Mouse (Mus musculus): Measurements from ENCODE around the gene Slc35g3.
"Not testable (repeated sequence)": the region's sequence is repeated elsewhere in the genome, so short reads cannot be mapped to it uniquely, and the experiment has no call there.

The Slc35g3 gene

DNA sequence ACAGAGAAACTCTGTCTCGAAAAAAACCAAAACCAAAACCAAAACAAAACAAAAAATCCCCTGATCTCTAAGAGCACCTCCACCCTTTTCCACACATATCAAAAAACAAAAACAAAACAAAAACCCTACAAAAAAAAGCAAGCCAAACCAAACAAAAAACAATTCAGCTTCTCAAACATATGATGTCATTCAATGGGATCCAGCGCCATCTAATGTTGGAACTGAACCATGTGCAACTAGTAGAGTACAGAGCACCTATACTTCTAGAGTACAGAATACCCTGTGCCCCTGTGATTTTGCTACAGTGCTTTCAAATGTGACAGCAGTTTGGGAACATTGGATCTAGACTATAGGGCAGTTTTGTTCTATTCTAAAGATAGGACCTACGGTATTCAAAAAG, 7.1 kb downstream of the Slc35g3 start:
- DNase-seq (ENCODE audit: low spot score): no peak

DNA sequence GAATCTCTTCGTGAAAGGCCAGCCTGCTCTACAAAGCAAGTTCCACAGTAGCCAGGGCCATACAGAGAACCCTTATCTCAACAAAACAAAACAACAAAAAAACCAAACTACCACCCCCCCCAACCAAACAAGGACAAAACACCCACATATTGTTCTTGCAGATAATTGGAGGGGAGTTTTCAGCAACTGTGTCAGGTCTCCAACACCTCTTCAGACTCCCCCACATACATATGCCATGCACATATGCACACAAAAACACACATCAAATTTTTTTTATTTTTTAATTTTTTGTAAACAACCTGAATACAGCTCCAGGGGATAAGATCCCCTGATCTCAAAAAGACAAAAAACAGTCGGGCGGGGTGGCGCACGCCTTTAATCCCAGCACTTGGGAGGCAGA, 7.5 kb downstream of the Slc35g3 start:
- DNase-seq (ENCODE audit: low spot score): no peak

DNA sequence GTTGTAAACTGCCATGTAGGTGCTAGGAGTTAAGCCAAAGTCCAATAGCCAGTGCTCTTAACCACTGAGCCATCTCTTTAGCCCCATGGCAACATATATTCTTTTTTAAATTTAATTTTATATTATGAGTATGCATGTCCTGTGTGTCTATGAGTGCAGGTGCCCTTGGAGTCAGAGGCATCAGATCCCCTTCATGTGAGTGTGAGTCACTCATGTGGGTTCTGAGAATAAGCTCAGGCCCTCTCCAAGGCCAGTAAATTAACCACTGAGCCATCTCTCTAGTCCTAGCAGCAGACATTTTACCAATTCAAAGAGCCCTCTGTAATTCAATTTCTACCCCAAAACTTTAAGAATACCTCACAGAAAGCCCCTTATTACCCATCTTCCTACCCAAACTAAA, 9.1 kb downstream of the Slc35g3 start:
- no peak for DNase-seq (ENCODE audit: low spot score)

DNA sequence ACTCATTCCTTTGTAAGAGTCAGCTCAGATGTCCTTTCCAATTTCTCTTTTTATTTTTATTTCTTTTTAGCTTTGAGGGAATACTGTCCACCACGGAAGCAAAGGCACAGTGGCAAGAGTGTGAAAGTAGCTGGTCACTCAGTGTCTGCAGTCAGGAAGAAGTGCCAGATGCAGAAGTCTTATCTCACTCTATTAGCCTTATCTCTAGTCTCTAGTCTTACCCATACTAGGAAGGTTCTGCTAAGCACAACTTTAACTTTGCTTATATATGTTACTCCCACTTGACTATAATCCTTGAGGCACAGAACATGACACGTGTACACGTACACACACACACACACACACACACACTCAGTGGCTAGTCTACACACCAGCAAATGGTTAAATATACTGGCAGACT, 10.1 kb downstream of the Slc35g3 start:
- no peak for DNase-seq (ENCODE audit: low spot score)

DNA sequence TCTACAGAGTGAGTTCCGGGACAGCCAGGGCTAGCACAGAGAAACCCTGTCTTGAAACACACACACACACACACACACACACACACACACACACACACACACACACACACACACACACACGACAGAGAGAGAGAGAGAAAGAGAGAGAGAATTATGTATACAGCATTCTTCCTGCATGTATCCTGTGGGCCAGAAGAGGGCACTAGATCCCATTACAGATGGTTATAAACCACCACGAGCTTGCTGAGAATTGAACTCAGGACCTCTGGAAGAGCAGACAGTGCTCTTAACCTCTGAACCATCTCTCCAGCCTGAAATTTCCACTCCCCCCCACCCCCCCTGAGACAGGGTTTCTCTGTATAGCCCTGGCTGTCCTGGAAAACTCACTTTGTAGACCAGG, 30.4 kb downstream of the Slc35g3 start:
- not testable (repeated sequence) for DNase-seq (ENCODE audit: low spot score)

DNA sequence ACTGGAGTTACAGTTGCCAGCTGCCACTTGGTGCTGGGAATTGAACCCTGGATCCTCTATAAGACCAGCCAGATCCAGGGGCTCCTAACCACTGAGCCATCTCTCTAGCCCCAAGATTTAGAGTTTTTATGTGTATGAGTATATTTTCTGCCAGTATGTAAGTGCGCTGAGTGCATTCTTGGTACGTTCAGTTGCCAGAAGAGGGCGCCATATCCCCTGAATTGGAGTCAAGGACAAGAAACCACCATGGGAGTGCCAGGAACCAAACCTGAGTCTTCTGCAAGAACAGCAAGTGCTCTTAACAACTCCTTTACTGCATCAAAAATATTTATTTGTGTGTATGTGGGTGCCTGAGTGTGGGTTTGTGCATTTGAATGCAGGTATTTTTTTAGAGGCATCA, 32.7 kb downstream of the Slc35g3 start:
- no peak for DNase-seq (ENCODE audit: low spot score)

DNA sequence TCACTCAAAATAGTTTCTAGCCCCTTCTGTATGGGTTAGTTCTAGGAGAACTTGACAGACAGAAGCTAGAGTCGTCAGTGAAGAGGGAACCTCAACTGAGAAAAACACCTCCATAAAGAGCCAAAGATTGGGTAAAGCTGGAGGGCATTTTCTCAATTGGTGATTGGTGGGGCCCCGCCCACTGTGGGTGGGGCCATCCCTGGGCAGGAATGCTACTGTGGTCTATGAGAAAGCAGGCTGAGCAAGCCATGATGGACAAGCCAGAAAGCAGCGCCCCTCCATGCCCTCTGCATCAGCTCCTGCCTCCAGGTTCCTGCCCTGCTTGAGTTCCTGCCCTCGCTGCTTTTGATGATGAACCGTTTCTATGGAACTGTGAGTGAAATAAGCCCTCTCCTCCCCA, 35.8 kb downstream of the Slc35g3 start:
- no peak for DNase-seq (ENCODE audit: low spot score)

DNA sequence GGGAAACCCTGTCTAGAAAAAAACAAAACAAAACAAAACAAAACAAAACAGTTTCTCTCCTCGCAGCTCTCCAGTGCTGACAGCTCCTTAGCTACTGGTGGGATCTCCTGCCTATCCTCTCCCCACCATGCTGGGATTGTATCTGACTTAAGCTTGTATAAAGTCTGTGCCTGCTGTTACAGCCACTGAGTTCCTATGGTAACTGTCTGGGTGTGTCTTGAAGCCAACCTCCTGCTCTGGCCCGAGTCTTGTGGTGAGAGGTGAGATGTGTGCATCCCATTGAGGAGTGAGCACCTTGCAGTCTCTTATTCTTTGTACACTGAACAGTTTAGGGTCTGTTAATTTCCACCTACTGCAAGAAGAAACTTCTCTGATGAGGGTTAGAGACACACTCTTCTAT, 38.7 kb downstream of the Slc35g3 start:
- DNase-seq (ENCODE audit: low spot score): no peak

DNA sequence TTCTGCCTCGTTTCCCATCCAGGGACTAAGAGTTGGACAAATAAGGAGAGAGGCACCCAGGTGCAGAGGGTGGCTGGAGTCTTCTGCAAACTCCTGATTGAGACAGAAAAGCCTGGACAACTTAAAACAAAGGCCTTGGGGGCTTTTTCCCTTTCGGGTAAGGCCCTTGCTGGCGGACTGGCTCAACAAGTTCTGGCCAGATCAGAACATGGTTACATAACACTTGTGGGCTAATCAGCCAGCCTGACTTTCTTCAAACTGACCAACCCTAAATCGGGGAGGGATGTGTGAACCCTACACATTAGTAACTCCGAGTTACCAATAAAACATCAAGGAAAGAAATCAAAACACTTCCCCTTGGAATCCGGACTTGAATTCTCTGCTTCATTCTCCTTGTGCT, 40.9 kb downstream of the Slc35g3 start:
- DNase-seq (ENCODE audit: low spot score): no peak

DNA sequence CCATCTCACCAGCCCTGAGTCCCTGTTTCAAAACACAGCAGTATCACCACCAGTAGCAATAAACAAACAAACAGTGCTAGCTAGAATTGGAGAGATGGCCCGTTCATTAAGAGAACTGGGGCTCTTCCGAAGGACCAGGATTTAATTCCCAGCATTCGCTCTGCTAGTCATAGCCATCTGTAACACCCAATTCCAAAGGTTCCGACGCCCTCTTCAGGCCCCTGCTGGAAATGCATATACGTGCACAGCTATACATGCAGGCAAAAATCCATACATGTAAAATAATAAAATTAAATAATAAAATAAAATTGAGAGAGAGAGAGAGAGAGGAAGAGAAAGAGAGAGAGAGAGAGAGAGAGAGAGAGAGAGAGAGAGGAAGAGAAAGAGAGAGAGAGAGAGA, 42.3 kb downstream of the Slc35g3 start:
- DNase-seq (ENCODE audit: low spot score): no peak

DNA sequence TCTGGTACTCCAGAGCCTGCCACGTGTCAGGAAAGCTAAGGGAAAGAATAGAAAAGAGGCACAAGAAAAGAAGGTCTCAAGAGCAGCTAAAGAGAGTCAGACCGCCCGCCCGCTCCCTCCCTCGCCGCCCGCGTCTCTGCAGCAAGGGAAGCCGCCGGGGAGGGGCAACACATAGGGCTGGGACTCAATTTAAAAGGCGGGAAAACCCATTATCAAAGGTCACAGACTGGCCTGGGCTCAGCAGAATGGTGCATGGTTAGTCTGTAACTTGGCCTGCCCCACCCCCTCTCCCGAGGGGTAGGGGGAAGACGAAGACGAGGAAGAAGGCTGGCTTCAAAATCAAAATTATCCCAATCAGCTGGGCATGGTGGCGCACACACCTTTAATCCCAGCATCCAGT, 43.1 kb downstream of the Slc35g3 start:
- DNase-seq (ENCODE audit: low spot score): no peak

DNA sequence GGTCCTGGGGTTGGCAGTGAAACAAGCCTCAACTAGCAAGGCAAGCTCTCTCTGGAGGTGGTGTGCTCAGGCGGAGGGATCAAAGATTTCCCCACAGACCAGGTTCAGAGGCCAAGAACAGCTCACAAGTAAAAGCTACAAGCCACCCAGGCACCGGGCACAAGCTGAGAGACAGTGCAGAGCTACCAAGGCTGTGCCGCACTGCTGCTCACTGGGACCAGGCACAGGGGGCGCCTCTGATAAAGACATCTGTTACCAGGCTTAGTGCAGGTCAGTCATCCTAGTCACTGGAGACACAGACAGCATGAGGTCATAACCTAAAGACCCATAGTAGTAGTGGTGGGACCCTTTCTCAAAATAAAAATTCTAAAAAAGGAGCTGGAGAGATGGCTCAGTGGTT, 44.8 kb downstream of the Slc35g3 start:
- DNase-seq (ENCODE audit: low spot score): no peak

DNA sequence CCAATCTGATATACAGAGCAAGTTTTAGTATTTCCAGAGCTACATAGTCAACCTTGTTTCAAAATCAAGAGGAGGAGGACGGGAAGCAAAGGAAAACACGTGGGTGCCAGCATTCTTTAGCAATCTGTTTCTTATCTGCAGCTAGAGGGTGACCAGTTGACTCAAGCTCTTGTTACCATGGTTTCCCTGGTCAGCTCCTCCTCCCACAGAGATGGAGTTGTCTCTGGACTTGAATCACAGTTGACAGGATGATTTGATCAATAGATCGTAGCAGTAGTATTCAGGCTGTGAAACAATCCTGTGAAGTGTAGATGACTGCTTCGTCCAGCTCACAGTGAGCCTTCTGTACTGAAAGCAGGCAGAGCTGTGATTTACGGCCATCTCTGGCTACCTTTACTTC, 45.8 kb downstream of the Slc35g3 start:
- DNase-seq (ENCODE audit: low spot score): peak; percentile 72

DNA sequence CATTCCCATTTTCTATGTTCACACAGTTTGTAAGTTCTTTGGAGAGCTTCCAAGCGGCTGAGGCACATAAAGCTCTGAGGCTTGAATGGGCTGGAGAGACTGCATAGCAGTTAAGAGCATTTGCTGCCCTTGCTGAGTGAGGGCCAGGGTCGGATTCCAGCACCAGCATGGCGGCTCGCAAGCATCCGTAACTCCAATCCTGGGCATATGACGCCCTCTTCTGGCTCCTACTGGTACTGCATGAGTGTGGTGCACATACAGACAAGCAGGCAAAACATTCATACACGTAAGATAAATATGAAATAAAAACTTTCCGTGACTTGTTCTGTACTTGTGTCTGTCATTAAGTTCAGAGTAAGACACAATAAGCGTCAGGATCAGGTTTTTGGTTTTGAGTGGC, 46.3 kb downstream of the Slc35g3 start:
- no peak for DNase-seq (ENCODE audit: low spot score)

DNA sequence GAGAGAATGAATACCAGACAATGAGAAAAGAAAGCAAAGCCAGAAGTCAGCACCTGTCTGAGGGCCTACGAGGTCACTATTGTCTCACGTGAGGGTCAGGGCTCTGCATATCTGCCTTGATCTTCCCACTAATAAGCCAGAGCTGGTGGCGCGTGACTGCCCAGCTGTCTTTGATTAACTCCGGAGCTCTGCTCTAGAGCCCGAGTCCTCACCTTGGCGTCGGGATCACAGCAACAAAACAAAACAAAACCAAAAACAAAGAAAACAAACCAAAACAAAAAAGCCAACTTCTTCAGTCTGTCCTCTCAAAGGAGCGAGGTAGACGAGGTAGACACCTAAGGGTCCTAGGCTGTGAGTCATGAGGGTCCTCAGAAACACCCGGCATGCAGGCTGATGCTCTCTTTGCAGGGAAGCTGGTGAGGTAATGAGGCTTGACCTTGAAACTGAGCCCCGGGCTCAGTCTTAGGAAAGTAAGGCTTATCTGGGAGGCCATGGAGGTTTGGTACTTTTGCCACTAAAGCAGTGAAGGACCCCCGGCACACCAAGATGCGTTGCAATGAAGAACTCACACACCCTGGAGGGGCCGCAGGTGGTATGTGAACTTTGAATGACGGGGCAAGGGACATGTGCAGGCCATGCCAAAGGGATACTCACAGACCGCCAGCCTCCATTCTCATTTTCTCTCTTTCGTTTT, 47.0 kb downstream of the Slc35g3 start:
- no peak for DNase-seq (ENCODE audit: low spot score)

DNA sequence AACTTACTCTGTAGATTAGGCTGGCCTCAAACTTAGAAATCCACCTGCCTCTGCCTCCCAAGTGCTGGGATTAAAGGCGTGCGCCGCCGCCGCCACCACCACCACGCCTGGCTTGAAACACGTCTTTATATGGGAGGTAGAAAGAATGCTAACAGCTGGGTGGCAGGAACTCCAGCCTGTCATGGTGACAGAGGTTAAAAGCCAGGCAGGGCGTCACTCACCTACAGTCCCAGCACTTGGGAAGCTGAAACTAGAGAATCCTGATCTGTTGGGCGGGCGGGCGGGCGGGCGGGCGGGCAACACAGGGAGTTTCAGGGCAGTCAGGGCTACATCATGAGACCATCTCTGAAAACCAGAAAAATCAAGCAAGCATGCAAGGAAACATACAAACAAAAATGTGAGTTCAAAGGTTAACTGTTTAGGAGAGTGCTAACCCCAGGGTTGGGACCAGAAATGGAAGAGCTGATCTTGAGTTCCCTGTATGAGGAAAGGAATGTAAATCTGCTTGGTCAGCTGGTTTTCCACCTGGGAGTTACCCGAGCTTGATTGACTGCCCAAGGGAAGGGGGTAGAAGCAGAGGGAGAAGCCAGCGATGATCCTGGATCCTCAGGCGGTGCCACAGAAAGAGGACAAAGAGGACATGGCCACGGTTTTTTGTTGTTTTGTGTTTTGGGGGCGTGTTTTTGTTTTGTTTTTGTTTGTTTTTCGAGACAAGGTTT, 48.7 kb downstream of the Slc35g3 start:
- DNase-seq (ENCODE audit: low spot score): no peak

DNA sequence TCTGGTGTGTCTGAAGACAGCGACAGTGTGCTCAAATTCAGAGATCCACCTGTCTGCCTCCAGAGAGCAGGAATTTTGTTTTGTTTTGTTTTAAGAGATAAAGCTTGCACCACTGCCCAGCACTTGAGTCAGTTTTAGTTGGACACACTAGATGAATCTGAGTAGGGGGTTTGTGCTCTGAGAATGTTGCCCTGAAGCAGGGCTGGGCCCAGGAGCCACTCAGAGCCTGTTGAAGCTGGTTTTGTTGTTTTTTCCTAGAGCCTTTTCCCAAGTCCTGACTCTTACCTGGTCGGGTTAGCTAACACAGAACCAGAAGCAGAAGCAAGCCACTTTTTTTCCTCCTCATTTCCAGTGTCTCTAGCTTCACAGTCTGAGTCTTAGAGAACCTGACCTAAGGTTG, 50.7 kb downstream of the Slc35g3 start:
- no peak for DNase-seq (ENCODE audit: low spot score)

DNA sequence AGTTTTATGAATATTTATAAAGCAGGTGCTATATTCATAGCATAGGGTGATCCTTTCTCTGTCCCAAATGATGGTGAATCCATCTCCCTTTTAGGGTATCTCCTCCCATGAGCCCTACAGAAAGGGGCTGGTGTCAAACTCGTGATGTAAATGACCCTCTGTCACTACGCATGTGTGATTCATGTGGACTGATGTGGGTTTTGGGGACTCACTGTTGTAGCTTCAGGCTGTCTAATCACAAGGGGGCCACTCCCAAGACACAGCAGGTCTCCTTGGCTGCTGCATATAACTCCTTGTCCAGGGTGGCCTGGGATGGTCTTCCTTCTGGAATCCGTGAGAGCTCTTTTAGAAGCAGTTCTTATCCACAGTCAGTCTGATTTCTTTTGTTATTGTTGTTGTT, 51.3 kb downstream of the Slc35g3 start:
- no peak for DNase-seq (ENCODE audit: low spot score)

Data from ovary, adult 18-20 months (tissue).